Mouse (Mus musculus): ENCODE results near the gene Asb4.

The Asb4 gene

GRCm38 (mm10) chr6:5444331-5444898, 61.2 kb downstream of the Asb4 start:
- no peak for DNase-seq (ENCODE audit: extremely low read depth, low read depth)

GRCm38 (mm10) chr6:5447013-5447412, 63.8 kb downstream of the Asb4 start:
- no peak for DNase-seq (ENCODE audit: extremely low read depth, low read depth)

DNA sequence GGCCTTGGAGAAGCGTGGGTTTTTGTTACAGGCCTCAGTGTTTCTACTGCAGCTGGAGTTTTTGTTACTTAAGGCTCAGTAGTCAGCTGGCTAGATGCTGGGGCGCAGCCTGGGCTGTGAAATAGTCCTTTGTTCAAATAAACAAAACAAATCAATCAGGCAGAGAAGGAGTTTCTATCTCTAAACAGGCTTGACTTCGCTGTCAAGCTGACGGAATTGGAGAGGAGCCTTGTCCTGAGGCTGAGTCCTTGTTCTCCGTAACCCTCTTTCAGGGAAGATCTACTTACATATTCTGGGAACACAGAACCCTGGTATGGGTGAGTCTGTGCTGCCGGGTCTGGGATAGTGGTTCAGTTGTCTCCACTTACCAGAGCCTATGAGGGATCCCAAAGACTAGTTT, 64.4 kb downstream of the Asb4 start:
- DNase-seq (ENCODE audit: extremely low read depth, low read depth), result no peak

GRCm38 (mm10) chr6:5448396-5448795, 65.2 kb downstream of the Asb4 start:
- DNase-seq (ENCODE audit: extremely low read depth, low read depth), result no peak

- DNase-seq (ENCODE audit: extremely low read depth, low read depth), result no peak
Measured at GRCm38 (mm10) chr6:5449878-5450277, 66.7 kb downstream of the Asb4 start.

GRCm38 (mm10) chr6:5455836-5456235, 72.7 kb downstream of the Asb4 start:
- DNase-seq (ENCODE audit: extremely low read depth, low read depth), result no peak

DNA sequence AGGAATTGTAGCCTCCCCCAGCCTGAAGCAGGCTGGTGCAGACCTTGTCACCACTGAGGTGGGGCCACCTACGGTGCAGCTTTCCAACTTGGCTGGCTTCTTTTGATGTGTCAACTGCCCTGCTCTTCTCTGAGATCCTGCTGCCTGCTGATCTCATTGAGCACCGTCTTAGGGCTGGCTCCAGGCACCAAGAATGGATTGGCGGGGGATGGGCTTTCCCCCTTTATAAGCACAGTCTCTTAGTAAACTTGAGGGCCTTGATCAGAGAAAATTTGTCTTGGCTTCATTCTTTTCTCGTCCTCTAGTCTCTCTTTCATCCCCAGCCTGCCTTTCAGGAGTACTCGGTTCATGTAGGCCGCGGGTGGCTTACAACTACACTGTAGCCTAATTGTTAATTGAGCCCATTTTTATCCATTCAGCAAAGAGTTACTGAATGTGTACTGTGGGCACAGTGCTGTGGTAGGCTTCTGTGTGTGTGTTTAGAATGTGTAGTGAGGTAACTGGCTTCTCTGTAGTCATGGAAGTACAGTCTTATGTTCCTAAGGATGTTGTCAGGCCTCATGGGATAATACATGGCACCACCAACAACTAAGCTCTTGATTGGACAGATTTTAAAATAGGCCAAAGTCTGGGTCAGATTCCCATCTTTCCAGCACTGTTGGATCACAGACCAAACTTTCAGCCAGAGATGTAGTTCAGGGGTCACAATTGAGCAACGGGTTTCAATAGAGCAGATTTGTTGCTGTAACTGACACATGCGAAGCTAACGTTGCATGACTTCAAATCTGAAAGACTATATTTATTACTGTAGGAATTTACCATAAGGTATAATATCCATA, 87.5 kb downstream of the Asb4 start:
- no peak for DNase-seq (ENCODE audit: extremely low read depth, low read depth)

DNA sequence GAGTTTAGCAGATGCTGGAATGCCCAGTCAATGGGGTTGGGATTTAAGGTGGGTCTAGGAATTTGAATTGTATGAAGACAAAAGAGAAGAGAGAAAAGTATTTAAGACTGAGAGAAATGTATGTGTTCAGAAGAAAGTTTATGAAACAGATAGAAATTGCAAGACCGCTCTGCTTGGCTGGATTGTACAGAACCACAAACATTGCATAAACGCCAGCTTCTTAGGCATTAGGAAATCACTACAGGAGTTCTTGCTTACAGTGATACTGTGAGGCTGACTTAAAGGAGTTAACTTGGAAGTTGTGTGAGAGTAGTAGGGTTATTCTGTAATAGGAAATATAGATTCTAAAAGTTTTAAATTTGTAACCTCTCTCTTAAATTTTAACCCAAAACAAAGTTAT, 89.5 kb downstream of the Asb4 start:
- no peak for DNase-seq (ENCODE audit: extremely low read depth, low read depth)

DNA sequence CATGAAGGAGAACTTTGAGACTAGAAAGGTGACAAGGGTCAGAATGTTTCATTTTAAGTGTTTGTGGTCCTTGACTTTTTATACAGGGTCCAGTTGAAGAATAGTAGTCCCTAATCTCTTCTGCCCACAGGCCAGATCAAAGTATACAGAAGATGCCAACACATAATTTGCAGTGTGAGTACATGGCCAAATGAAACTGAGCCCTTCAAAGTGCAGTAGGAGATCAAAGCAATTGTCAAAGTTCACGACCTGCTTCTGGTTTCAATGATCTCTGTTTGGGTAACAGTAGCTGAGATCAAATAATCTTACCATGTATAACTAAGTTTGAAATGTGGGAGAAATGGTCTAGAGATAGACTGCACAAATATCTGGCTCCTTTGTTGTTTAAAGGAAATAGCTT, 90.8 kb downstream of the Asb4 start:
- no peak for DNase-seq (ENCODE audit: extremely low read depth, low read depth)

DNA sequence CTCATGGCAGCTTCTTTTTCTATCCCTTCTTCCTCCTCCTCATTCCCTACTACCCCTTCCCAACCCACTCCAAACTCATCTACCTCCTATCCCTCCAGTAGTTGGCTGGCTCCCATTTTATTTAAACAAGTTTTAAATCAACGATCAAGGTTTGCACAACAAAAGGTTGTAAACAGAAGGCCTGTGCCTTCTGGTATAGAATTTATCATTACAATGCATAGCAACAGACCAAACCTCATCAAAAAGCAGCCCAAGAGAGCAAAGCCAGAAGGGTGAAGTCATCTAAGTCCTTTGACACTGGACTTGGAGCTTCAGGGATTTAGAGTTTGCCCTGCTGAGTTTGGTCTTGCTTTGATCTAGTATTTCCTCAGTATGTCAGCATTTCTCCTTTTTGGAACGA, 97.9 kb downstream of the Asb4 start:
- DNase-seq (ENCODE audit: extremely low read depth, low read depth), result no peak

- no peak for DNase-seq (ENCODE audit: extremely low read depth, low read depth)
Measured at GRCm38 (mm10) chr6:5482270-5482783, 99.1 kb downstream of the Asb4 start.

Data from MEL-GATA-1-ER (cell line).